Mouse (Mus musculus): Measurements from ENCODE around the gene Tmem255a. TPM values are rescaled to one million over a fixed set of nuclear protein-coding genes. Genes with fewer than 3 reads are reported as not detected.

The Tmem255a gene
- polyA plus RNA-seq, 1 experiment from 2014 or later, result 2.7 TPM

DNA sequence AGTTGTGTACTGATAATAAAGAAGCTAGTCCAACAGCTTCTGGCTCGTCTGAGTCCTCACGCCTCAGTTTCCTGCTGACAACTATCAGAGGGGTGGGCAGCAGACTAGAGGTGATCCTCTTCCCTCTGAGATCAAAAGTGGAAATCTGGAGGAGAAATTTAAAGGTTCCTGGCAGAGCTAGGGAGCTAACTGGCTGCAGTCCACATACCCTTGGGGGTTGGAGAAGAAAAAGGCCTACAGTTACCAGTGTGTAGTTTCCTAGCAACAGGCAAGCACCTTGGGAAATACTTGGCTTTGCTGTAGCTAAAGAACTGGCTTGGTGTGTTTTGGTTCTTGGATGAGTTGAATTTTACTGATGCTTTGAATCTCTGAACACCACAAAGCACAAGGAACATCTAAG lies 50.4 kb downstream of the Tmem255a start:
- 35% methylated on average over 2 of the region's 2 CpGs for WGBS (ENCODE audit: insufficient replicate concordance)

DNA sequence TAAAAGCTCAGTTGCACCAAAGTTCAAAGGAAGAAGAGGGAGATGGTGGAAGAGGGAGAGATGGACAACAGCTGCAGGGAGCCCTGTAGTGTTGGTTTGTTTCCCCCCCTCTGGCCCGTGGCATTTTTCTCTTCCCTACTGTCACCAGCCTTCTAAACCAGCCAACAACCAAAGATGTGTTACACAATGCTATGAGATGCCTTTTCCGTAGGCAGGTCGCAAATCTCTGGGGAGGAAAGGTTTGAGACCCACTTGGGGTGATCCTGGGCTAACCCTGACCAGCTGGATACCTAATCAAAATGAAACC lies 61.8 kb downstream of the Tmem255a start:
- ATAC-seq (no peak), DNase-seq (peak; percentile 12)
- Histone ChIP-seq H3K9ac (replicated peaks) (peak overlapping the region; percentile 77), H3K4me1 (ENCODE audit: insufficient read depth) (no peaks in the 10 kb centered on the region), H3K4me2 (ENCODE audit: low read depth, low read length) (peak overlapping the region; percentile 74), H3K27me3 (ENCODE audit: insufficient read depth, low read length) (no peaks in the 10 kb centered on the region), H3K4me3 (ENCODE audit: low read depth, low read length) (peak overlapping the region; percentile 73), H3K9me3 (ENCODE audit: low read length) (no peaks in the 10 kb centered on the region), H3K27ac (ENCODE audit: low read depth) (peak overlapping the region; percentile 78), H3K36me3 (replicated peaks; ENCODE audit: insufficient read depth, low read length) (no peaks in the 10 kb centered on the region)
- WGBS (ENCODE audit: insufficient replicate concordance), result 26% methylated on average over 3 of the region's 3 CpGs
- no peak for TF ChIP-seq CTCF (IDR thresholded peaks at IDR 0.05; ENCODE audit: low read depth)
- TF ChIP-seq EP300 (IDR thresholded peaks at IDR 0.05; ENCODE audit: low read depth), result no peak

More for the DNA sequence above, 50.4 kb downstream of the Tmem255a start:
- H3K4me2 ChIP-seq (ENCODE audit: low read depth, low read length), result no peak overlapping the region
- H3K4me1 ChIP-seq (ENCODE audit: insufficient read depth), result no peaks in the 10 kb centered on the region
- TF ChIP-seq CTCF (IDR thresholded peaks at IDR 0.05; ENCODE audit: low read depth) (no peak), EP300 (IDR thresholded peaks at IDR 0.05; ENCODE audit: low read depth) (no peak)
- H3K27ac ChIP-seq (ENCODE audit: low read depth), result no peak overlapping the region
- H3K27me3 ChIP-seq (ENCODE audit: insufficient read depth, low read length), result no peaks in the 10 kb centered on the region
- H3K9ac ChIP-seq (replicated peaks), result no peak overlapping the region
- no peak overlapping the region for H3K4me3 ChIP-seq (ENCODE audit: low read depth, low read length)
- DNase-seq (no peak), ATAC-seq (no peak)
- no peaks in the 10 kb centered on the region for H3K36me3 ChIP-seq (replicated peaks; ENCODE audit: insufficient read depth, low read length)
- no peaks in the 10 kb centered on the region for H3K9me3 ChIP-seq (ENCODE audit: low read length)

- TF ChIP-seq EP300 (IDR thresholded peaks at IDR 0.05; ENCODE audit: low read depth), result no peak
- peak; percentile 87 for TF ChIP-seq CTCF (IDR thresholded peaks at IDR 0.05; ENCODE audit: low read depth)
- Histone ChIP-seq H3K27me3 (ENCODE audit: insufficient read depth, low read length) (no peaks in the 10 kb centered on the region), H3K4me2 (ENCODE audit: low read depth, low read length) (peak within 1 kb of the TSS; percentile 74), H3K36me3 (replicated peaks; ENCODE audit: insufficient read depth, low read length) (no peaks in the 10 kb centered on the region), H3K9ac (replicated peaks) (peak within 1 kb of the TSS; percentile 77), H3K4me1 (ENCODE audit: insufficient read depth) (no peaks in the 10 kb centered on the region), H3K9me3 (ENCODE audit: low read length) (no peaks in the 10 kb centered on the region), H3K4me3 (ENCODE audit: low read depth, low read length) (peak within 1 kb of the TSS; percentile 73), H3K27ac (ENCODE audit: low read depth) (peak within 1 kb of the TSS; percentile 78)
- peak; percentile 90 for DNase-seq
- peak; percentile 97 for ATAC-seq
- 16% methylated on average over 58 of the region's 72 CpGs for WGBS (ENCODE audit: insufficient replicate concordance)
These were observed 62.4 kb downstream of the Tmem255a start, which contains the start of gene Zbtb33 for GRCm38 (mm10) chrX:38189552-38190457. TSS of gene Zbtb33 (plus strand) at chrX:38189793.

GRCm38 (mm10) chrX:38185520-38185919 lies 66.7 kb downstream of the Tmem255a start:
- Histone ChIP-seq H3K4me1 (ENCODE audit: insufficient read depth) (no peaks in the 10 kb centered on the region), H3K9ac (replicated peaks) (no peak overlapping the region), H3K9me3 (ENCODE audit: low read length) (no peaks in the 10 kb centered on the region), H3K27me3 (ENCODE audit: insufficient read depth, low read length) (0 out of 2 replicates have a peak, but pooled peaks cover 3% of the 10 kb centered on the region), H3K27ac (ENCODE audit: low read depth) (no peak overlapping the region), H3K4me2 (ENCODE audit: low read depth, low read length) (no peak overlapping the region), H3K4me3 (ENCODE audit: low read depth, low read length) (no peak overlapping the region), H3K36me3 (replicated peaks; ENCODE audit: insufficient read depth, low read length) (no peaks in the 10 kb centered on the region)
- no peak for ATAC-seq
- no peak for DNase-seq
- WGBS (ENCODE audit: insufficient replicate concordance), result 38% methylated on average over 2 of the region's 2 CpGs
- no peak for TF ChIP-seq EP300 (IDR thresholded peaks at IDR 0.05; ENCODE audit: low read depth)
- TF ChIP-seq CTCF (IDR thresholded peaks at IDR 0.05; ENCODE audit: low read depth), result no peak

- Histone ChIP-seq H3K9ac (replicated peaks) (no peak overlapping the region), H3K9me3 (ENCODE audit: low read length) (no peaks in the 10 kb centered on the region), H3K27ac (ENCODE audit: low read depth) (no peak overlapping the region), H3K4me2 (ENCODE audit: low read depth, low read length) (peak overlapping the region; percentile 71; the same call in 1 of the 2 replicates), H3K4me3 (ENCODE audit: low read depth, low read length) (peak overlapping the region; percentile 44; the same call in 1 of the 2 replicates), H3K36me3 (replicated peaks; ENCODE audit: insufficient read depth, low read length) (no peaks in the 10 kb centered on the region), H3K27me3 (ENCODE audit: insufficient read depth, low read length) (0 out of 2 replicates have a peak, but pooled peaks cover 3% of the 10 kb centered on the region), H3K4me1 (ENCODE audit: insufficient read depth) (no peaks in the 10 kb centered on the region)
- ATAC-seq (peak; percentile 66), DNase-seq (peak; percentile 77)
- no peak for TF ChIP-seq EP300 (IDR thresholded peaks at IDR 0.05; ENCODE audit: low read depth)
- TF ChIP-seq CTCF (IDR thresholded peaks at IDR 0.05; ENCODE audit: low read depth), result peak; percentile 51
- 12% methylated on average over 10 of the region's 15 CpGs for WGBS (ENCODE audit: insufficient replicate concordance)
These were observed 70.5 kb downstream of the Tmem255a start for GRCm38 (mm10) chrX:38181608-38182258.

Data from liver, postnatal 0 days (tissue).